Mouse (Mus musculus) kidney, postnatal 14 days (tissue): ENCODE measurements around the gene Olfr56.
"Not testable (repeated sequence)": the region's sequence is repeated elsewhere in the genome, so short reads cannot be mapped to it uniquely, and the experiment has no call there.

Experiments
- DNase-seq: peaks from one replicate; pipeline ENCODE4 v3.0.0; 2022; ENCODE audit warnings: mixed read lengths

Gene Olfr56

GRCm38 (mm10) chr11:49175345-49175744 lies 196.7 kb downstream of the Olfr56 start:
- no peak for DNase-seq

- DNase-seq, result not testable (repeated sequence)
Observed at GRCm38 (mm10) chr11:49176047-49176779, 197.5 kb downstream of the Olfr56 start.

- no peak for DNase-seq
Observed at GRCm38 (mm10) chr11:49183172-49183571, 204.5 kb downstream of the Olfr56 start.
